Mouse (Mus musculus): ENCODE data around the gene Wdr61.

The Wdr61 gene

DNA sequence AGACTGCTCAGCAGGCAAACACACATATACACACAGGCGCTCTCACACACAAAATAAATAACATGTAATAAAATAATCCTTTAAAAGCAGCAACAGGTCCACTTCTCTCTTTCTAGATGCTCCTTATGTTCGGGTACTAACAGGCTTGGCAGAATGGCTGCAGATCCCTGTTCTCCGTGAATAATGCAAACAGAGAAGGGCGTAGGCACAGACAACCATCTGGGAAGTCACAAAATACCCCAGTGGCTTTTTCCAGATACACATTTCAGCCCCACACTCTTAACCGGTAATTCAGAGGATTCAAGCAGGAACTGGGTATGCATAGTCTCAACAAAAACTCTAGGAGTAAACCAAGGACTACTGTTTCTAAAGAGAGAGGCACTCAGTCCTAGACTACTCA is 8.0 kb downstream of the Wdr61 start:
- no peak for DNase-seq (ENCODE audit: low spot score)

DNA sequence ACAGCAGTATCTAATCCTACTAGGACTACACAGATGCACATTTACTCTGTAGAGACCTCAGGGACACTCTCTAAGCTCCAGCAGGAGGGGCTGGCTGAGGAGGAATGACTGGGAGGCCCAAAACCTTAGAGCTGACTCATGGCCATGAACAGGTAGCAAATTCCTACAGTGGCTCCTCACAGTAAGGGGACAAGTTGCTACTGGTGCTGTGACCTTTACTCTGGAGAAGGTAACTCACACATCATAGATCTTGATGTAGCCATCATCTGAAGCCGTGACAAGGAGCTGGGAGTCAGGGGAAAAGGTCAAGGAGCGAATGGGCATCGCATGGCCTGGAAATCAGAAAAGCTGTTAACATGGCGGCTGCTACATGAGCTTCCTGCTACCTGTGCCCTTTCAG is 11.7 kb downstream of the Wdr61 start:
- no peak for DNase-seq (ENCODE audit: low spot score)

DNA sequence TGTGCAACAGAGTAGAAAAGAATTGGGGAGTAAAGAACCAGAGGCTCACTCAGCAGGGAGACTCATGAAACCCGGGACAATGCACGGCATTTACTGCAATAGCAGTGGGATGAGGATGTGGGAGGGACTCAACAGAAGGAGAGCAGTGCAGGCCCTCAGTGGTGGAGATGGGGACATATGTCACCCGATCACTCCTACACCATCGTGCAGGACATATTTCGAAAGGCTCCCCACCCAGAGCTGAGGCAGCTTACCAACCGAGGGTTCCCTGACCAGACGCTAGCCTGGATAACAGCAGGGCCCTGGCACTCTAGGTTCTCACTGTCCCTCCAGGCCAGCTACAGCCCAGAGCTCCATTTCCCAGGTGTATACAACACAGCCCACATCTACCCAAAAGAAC is 12.2 kb downstream of the Wdr61 start:
- DNase-seq (ENCODE audit: low spot score): no peak

DNA sequence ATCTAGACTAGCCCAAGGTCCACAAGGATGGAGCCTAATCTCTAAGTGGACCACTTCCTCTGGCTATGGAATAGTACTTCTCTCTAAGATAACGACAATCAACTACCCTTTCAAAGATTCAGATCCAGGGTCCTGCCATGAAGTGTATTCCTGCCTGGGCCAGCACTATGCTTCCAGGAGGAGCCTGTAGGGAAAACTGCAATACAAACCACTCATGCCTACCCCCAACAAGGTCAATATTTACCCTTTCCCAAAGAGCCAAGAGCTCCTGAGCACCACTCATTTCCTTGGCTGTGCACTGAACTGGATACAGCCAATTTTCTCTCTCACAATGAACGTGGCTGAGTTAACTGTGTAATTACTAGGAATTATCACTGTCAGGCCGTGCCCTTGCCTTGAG is 16.8 kb downstream of the Wdr61 start:
- no peak for DNase-seq (ENCODE audit: low spot score)

DNA sequence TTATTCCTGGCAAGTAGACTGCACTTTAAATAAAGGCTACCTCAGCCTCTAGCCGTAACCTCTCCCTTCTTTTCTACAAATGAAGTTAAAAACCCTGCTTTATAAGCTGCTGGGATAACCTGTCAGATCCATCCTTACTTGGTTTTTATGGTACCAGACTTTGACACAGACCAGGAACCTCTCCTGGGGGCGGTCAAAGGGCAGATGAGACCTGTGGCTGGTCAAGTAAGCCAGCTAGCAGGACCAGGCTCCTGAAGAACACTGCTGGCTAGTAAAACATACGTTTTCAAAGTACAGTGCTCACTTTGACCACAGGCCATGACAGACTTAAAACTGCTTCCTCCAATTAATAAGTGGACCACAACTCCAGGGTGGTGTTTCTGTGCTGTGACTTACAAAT is 18.5 kb downstream of the Wdr61 start:
- no peak for DNase-seq (ENCODE audit: low spot score)

DNA sequence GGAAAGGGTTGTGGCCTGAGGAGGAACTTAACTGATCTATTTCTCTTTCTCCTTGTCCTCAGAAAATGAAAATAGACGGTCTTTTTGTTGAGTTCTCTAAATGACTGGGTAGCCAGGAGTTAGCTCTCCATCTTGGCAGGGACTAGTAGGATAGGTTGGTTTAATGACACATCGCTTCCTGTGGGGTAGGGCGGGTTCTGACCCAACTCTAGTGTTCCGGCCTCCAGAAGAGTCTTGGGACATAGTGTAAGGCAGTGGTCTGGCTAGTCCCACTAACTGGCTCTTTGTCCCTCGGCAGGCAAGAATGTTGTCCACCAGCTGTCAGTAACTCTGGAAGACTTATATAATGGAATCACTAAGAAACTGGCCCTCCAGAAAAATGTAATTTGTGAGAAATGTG is 26.2 kb downstream of the Wdr61 start:
- no peak for DNase-seq (ENCODE audit: low spot score)

DNA sequence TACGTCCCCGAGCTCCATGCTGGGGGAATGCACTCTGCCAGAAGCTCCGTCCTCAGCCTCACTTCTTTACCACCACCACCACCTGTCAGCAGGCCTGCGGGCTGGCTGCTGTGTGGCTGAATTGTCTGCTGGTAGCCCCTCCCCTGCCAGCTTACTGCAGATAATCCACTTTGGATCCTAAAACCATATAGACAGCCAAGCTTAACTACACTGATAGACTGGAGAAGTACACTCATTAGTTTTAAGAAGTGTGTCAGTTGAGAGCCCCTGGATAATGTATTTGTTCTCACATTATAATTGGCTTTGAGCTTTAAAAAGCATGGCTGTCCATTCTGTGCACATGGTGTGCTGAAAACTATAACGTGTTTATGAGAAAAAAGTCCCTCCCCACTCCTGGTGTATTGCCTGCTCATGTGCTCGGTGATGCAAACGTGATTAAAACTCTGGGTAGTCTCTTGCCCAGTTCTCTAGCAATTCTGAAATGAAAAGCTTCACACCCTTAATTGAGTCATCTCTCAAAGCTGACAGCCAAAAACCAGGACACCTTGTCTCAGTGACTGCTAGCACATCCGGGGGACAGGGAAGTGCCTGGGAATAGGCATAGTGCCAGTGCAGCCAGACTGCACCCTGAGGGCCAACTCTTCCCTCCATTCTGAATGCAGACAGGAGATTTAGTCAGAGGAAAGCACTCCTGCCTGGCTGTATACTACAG is 26.9 kb downstream of the Wdr61 start:
- peak; percentile 43 for DNase-seq (ENCODE audit: low spot score)

DNA sequence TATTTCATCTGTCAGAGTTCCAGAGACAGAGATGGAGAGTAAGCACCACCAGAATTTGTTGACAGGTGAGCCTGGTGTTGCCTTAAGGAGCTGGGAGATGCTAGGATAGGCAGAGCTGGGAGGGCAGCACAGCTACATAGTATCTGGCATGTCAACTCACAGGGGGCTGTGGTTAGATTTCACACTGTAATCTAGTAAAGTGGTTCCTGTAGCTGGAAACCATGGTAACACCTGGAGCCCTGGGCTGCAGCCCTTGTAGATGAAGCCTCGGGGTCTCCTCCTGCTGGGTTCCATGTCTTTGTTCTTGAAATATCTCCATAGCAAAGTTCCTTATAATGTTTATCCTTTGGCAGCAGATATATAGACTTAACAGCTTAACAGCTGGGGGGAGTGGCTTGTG is 28.8 kb downstream of the Wdr61 start:
- no peak for DNase-seq (ENCODE audit: low spot score)

DNA sequence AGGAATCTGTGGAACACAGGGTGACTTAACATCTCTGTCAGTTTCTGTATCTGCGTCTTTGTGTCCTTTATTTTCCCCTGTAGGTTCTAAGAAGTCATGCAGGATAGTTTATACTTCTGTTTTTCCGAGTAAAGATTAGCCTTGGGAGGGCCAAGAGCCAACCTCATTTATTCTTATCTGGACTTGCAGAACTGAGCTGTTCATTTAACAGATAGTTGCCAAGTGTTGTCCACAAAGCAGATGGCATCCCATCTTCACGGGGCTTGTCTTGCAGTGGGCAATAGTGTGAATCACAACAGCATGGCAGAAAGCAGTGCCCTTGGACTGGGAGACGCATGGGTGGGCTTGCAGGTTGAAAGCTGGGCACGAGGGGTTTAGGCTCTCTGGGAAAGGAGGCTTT is 30.0 kb downstream of the Wdr61 start:
- no peak for DNase-seq (ENCODE audit: low spot score)

DNA sequence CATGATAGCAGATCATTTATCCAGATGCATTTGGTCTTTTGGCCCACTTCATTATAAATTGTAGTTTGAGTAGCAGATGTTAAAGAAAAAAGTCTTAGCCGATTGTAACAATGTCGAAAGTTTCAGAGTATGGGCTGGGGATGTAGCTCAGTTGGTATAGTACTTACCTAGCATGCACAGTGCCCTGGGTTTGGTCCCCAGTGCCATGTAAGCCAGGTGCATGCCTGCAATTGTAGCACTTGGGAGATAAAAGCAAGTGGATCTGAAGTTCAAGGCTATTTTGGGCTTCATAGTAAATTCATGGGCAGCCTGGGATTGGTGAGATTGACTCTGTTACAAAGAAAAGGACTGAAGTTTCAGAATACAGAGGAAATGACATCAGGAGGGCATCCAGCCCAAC is 31.7 kb downstream of the Wdr61 start:
- DNase-seq (ENCODE audit: low spot score): no peak

DNA sequence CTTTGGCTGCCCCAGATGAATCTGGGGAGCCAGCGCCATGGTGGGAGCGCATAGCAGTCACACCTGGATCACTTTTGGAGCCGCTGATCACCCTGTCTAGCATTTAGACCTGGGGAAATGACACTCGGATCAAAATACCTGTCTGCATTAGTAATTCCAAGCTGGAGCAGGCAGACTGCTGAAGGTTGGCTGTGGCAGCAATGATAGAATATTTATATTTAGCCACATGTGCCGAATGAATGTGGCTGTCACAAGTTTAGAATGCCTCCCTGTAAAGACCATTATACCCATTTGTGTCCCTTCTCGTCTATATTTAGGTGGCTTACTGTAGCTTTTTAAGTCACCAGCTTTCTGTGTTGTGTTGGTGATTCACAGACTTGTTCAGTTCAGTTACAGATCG is 33.6 kb downstream of the Wdr61 start:
- DNase-seq (ENCODE audit: low spot score): no peak

DNA sequence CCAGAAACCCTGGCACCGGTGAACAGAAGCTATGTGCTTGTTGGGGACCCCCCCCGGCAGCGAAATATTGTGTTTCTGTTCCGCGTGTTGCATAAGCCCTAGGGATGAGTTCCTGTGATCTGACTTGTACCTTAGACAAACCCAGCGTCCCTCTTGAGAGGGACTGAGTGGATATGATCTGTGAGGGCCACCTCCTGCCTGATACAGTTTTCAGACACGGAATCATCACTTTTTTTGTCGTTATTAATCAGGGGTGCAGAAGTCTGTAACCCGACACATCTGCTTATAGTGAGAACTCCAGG is 34.2 kb downstream of the Wdr61 start:
- no peak for DNase-seq (ENCODE audit: low spot score)

DNA sequence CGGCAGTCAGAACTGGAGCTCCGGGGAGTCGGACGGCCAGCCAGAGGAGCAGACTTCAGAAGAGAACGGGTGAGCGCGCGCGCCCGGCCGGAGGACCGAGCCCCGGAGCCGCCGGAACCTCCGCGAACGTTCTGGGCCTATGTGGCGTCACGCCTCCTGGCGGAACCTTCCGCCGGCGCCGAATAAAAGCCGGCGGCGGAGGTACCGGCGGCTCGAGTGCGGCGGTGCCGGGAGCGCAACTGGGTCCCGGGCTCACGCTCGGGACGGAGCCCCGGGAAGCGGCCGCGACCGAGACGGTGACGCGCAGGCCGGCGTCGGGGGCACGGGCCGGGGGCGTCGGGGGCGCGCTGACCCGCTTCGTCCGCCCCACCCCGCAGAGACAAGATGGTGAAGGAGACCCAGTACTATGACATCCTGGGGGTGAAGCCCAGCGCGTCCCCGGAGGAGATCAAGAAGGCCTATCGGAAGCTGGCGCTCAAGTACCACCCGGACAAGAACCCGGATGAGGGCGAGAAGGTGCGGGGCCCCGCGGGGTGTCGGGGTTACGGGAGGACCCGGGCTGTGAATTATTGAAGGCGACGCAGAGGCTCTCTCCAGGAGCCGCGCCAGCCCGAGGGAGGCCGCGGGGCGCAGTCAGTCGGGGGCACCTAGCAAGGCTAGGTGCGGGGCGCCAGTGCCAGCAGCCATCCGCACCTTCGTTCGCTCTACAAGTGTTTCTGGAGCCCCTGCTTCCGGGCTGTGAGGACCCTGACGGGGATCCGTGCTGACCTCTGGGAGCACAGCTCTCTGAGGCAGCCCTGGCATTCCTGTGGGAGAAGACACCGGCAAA is 34.8 kb downstream of the Wdr61 start:
- peak; percentile 71 for DNase-seq (ENCODE audit: low spot score)

DNA sequence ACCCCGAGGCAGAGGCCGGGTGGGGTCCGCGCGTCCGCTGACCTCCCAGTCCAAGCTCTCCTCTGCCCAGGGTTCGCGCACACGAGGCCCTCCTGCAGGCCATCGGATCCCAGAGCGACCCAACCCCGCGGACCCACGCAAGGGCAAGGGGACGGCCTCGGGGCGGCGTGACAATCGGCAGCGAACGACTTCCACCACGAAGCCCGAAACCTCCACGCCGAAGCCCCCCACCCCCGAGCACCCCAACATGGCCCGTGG is 35.3 kb downstream of the Wdr61 start:
- no peak for DNase-seq (ENCODE audit: low spot score)

DNA sequence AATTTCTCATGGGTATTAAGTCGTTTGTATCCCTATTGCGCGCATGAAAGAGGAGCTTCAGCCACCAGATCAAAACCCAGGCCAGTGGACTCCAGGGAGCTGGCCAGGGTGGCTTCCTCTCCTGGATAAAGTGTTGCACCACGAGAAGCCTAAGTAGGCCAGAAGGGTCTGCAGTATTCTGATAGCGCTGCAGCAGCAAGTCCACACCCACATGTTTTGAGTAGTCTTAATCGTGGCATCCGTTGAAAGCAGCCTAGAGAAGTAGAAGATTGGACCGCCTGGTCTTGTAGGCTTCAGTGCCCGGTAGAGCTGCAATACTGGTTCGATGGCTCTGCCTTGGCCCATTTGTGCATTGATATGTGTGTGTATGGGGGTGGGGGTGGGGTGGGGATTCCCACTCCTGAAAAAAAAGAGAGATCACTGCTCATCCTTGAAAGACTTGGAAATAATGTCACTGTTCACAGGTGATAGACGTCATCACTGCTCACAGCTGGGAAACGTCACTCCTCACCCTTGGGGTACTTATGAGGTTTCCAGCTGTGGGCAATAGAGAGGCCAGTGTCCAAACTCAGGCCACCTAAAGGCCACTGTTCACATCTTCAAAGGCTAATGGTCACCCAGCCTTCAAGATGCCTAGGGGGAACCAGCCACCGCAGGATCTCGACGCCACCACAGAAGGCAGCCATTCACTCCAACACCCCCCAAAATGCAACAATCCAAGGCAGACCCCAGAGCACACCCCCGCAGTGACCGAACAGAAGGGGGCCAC is 35.8 kb downstream of the Wdr61 start, which contains the start of gene Dnaja4:
Dnaja4 (plus strand) TSS at position 556 of the 769 bp plus-strand sequence.
- DNase-seq (ENCODE audit: low spot score): no peak

DNA sequence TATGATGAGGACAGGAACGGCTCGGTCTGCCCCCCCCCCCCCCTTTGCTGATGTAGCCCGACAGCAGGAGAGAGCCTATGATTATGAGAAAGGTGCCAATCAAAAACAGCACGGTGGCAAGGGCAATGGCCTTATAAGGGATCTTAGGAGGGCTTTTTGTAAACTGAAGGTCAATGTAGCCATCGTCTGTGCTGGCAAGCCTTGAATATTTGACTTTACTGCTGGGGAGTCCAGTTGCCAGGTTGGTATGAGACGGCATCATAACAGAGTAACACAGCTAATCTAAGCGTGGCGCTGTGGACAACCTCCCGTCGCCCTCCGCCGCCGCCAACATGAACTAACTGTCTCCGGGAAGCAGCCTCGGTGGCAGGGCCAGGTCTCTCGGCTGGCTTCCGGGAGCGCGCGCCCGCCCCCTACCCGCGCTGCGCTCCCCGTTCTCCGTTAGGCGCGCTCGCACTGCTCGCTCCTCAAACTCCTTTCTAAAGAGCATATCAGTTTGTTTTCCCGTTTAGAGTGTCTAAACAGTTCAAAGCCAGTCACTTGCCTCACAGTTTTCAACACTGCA is 43.0 kb downstream of the Wdr61 start:
- DNase-seq (ENCODE audit: low spot score): peak; percentile 47

DNA sequence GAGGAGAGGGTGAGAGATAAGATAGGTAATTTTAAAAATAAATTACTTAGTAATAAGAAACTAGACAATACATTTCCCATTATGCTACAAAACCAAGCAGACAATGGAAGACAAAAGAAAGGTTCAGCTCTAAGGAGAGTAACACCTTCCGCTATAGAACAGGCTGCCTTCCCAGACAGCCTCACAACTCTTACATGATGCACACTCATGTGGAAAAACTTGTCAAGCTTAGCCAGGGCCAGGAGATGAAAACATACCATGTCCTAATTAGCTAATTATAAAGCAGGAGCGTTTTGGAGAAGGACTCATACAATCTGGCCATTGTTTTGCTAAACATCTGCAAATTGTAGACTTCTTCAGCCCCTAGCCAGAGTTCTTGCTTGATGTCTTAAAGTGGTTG is 43.6 kb downstream of the Wdr61 start:
- peak; percentile 41 for DNase-seq (ENCODE audit: low spot score)

DNA sequence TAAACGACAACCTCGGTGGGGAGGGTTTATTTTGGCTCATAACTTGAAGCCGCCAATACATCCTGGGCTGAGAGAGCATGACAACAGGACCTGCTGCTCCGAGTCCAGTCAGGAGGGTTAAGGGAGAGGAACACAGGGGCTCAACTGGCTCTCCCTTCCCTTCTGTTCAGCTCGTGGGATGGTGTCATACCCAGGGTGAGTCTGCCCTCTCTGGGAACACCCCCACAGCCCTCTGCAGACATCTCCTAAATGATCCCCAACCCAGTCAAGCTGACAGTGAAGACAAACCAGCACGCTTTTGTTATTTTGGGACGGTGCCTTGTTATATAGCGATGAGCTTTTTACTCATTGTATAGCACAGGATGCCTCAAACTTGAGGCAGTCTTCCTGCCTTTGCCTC is 44.9 kb downstream of the Wdr61 start:
- DNase-seq (ENCODE audit: low spot score): no peak

DNA sequence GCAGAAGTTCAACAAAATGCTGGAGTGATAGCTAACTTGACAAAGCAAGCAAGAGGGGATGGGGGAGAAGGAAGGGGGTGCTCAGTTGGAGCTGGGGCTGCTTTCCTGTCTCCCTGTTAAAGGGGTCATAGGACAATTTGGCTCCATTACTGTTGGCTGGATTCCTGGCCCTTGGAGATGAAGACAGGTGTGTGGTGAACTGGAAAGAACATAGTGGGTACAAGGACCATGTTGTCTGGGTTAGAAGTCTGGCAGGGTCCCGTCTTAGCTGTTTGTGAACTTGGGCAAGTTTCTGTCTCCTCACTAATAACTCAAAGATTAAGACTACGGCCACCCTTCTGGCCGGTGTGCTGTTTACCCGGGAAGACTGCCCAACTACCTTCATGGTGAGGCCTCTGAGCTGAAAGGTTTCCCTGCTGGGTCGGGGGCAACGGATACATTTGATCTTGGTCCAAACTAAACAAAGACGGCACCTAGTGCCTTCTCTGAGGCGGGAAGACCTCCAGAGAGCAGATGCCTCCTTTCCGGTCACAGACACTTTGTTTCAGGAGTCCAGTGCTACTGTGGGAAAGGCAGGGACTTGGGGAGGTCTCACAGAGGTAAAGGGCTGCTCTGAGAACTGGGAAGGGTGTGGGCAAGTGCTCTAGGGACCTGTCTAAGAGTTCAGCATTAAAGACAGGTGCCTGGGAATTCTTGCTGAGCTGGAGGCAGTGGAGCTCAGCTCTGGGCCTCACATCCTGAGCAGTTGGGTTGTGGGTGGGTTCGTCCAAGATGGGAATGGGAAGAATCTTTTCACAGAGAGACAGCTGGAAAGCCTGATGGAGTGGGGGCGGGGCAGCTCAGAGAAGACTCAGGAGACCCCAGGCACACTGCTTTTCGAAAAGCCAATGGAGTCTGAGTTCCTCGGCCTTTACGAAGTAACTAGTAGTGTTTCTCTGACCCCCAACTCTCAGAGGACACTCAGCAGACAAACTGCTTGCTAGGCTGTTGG is 46.8 kb downstream of the Wdr61 start:
- DNase-seq (ENCODE audit: low spot score): no peak

DNA sequence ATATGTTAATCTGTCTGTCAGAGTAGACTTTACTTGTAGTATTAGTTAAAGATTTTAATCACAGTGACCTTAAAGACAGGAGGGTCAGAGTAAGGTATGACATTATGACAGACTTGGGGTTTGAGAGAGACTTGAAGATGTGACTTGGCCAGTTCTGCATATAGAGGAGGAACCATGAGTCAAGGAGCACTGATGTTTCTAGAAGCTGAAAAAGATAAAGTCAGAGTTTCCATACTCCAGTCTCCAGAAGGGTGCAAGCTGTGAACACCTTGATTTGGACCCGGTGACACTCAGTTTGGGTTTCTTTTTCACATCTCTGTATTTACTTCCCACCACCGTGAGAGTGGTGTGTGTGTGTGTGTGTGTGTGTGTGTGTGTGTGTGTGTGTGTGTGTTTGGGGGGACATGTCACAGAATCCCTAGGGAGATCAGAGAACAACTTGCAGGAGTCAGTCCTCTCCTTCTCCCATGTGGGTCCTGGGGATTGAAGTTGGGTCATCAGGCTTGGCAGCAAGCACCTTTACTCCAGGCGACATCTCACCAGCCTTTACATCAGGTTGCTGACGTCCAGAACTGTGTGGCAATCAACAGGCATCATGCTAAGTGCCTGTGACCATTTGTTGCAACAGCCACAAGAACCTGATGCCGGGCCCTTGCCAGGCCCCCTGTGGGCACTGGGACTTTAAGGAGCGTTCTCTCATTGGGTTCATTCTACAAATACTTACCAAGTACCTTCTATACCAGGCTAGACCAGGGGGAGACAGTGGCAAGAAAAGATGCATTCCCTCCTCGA is 50.3 kb downstream of the Wdr61 start:
- no peak for DNase-seq (ENCODE audit: low spot score)

DNA sequence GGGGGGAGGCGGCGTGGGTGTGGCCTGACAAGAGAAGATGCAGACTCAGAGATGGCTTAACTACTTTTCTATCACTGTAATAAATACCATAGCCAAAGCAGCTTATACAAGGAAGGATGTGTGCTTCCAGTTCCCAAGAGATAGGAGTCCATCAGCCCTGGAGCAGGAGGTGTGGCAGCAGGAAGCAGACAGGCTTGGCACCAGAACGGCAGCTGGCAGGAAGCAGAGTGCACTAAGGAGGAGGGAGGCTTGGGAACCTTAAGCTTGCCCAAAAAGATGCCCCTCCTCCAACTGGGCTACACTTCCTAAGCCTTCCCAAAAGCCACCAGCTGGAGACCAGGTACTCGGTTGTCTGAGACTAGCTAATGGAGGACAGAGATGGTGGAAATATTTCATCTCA is 51.5 kb downstream of the Wdr61 start:
- no peak for DNase-seq (ENCODE audit: low spot score)
